Mouse (Mus musculus) hindbrain, embryonic 15.5 days (tissue): ENCODE data around the gene Slc23a2. TPM values are rescaled to one million over a fixed set of nuclear protein-coding genes. Genes with fewer than 3 reads are reported as not detected.
A peak's percentile ranks its signal among the peaks of the same experiment; 100 is the strongest.

Experiments
- ATAC-seq: fragments of 200-750 bp; cut with Nextera tagmentation; 2 replicates; pipeline ENCODE4 v1.8.0; 2017; ENCODE audit warnings: low read depth, moderate number of reproducible peaks, moderate TSS enrichment; ENCODE audit not compliant: low FRiP score
- H3K27ac ChIP-seq: fragments of 300-500 bp; sonication (generic); replicated peaks from 2 replicates; pipeline ENCODE4 v1.5.1; 2015; ENCODE audit warnings: mild to moderate bottlenecking, inconsistent platforms
- H3K27me3 ChIP-seq: fragments of 300-500 bp; sonication (generic); 2 replicates; pipeline ENCODE4 v1.6.1; 2015; ENCODE audit warnings: control low read depth, inconsistent platforms
- H3K36me3 ChIP-seq: fragments of 300-500 bp; sonication (generic); 2 replicates; pipeline ENCODE4 v1.6.1; 2015; ENCODE audit warnings: control low read depth, inconsistent platforms
- H3K4me1 ChIP-seq: fragments of 300-500 bp; sonication (generic); replicated peaks from 2 replicates; pipeline ENCODE4 v1.6.1; 2015; ENCODE audit warnings: control low read depth, inconsistent platforms
- H3K4me2 ChIP-seq: fragments of 300-500 bp; sonication (generic); 2 replicates; pipeline ENCODE4 v1.6.1; 2015; ENCODE audit warnings: moderate library complexity, mild to moderate bottlenecking, inconsistent platforms
- H3K4me3 ChIP-seq: fragments of 300-500 bp; sonication (generic); 2 replicates; pipeline ENCODE4 v1.5.1; 2015; ENCODE audit warnings: mild to moderate bottlenecking, inconsistent platforms
- H3K9ac ChIP-seq: fragments of 300-500 bp; sonication (generic); 2 replicates; pipeline ENCODE4 v1.6.1; 2015; ENCODE audit warnings: inconsistent platforms
- H3K9me3 ChIP-seq: fragments of 300-500 bp; sonication (generic); 2 replicates; pipeline ENCODE4 v1.6.1; 2016; ENCODE audit warnings: control low read depth, inconsistent platforms
- WGBS: fragments of 180-500 bp; shearing (Covaris S2); methylation state at CpG from one replicate; pipeline ENCODE4 v1.1.7; 2015; 5-methylcytosine and 5-hydroxymethylcytosine counted together
- polyA plus RNA-seq: library from polyadenylated mRNA; unstranded; fragments of >200 nt; fragmentation: Nextera tagmentation; extraction: Ambion mirVana; gene quantifications from 2 replicates; pipeline ENCODE4 v1.2.1, GENCODE M21; 2015

Slc23a2 gene
- polyA plus RNA-seq, 1 experiment from 2014 or later: 36.3 TPM

DNA sequence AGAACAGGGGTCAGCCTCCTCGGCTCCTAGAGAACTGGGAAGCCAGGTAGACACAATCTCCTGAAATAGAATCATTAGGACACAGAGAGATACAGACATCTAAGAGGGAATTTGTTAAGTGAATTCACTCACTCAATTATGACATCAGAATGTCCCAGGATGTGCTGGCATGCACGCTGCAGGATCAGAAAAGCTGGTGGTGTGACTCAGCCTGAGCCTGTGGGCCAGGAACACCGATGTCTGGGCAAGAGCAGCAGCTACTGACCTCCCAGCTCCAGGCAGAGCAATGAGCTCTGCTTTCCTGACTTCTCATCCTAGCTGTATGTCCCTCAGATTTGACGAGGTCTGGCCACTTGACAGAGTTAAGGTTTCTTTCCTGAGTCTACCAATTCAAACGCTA, 7.8 kb upstream of the Slc23a2 start:
- Histone ChIP-seq H3K9me3 (no peaks in the 10 kb centered on the region), H3K27ac (no peak overlapping the region), H3K27me3 (no peaks in the 10 kb centered on the region), H3K4me1 (no peaks in the 10 kb centered on the region), H3K4me2 (no peak overlapping the region), H3K36me3 (no peaks in the 10 kb centered on the region), H3K4me3 (no peak overlapping the region), H3K9ac (no peak overlapping the region)
- no peak for ATAC-seq
- 61% methylated on average over 5 of the region's 5 CpGs for WGBS

DNA sequence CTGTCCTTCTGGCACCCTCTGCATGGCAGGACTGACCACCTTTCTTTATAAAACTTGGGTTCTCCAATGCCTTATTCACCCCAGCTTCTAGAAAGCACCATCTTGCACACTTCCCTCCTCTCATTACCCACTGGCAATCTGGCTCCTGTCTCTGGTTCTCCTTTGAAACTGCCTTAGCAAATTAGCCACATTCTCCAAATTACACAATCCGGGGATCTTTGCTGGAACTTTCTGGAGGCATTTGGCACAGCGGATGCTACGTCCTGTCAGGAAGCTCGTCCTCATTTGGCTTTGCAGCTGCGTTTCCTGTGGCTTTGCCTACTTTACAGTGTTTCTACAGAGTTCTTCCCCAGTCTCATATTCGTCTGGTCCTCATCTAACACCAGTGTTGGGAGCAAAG, 6.7 kb upstream of the Slc23a2 start:
- 79% methylated on average over 6 of the region's 6 CpGs for WGBS
- H3K4me1 ChIP-seq: no peaks in the 10 kb centered on the region
- H3K36me3 ChIP-seq: no peaks in the 10 kb centered on the region
- no peak overlapping the region for H3K9ac ChIP-seq
- no peak overlapping the region for H3K4me3 ChIP-seq
- H3K27ac ChIP-seq: no peak overlapping the region
- no peak overlapping the region for H3K4me2 ChIP-seq
- H3K27me3 ChIP-seq: no peaks in the 10 kb centered on the region
- no peak for ATAC-seq
- no peaks in the 10 kb centered on the region for H3K9me3 ChIP-seq

GRCm38 (mm10) chr2:132150926-132151325, 6.0 kb upstream of the Slc23a2 start:
- H3K27ac ChIP-seq: no peak overlapping the region
- WGBS: 69% methylated on average over 1 of the region's 1 CpGs
- no peak for ATAC-seq

DNA sequence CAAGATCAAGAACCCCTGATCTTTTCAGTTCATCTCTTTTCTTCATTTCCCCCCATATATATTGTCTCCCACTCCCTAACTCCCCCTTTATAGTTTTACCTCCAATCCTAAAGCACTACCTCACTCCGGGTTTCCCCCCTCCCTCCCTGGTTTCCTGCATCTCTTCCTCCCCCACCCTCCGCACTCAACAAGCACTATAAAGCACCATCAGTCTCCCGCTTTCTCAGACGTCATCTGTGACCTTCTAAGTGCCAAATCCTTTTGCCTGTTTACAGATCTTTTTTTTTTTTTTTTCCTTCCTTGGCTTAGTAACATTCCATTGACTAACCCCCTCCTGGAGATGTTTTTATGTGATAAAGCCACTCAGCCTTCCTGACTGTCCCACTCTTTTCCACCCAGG, 1.6 kb upstream of the Slc23a2 start:
- H3K4me2 ChIP-seq: no peak overlapping the region; the same call in 1 of the 2 replicates
- no peak overlapping the region for H3K27ac ChIP-seq
- H3K9me3 ChIP-seq: no peaks in the 10 kb centered on the region
- no peak for ATAC-seq
- no peaks in the 10 kb centered on the region for H3K27me3 ChIP-seq
- H3K9ac ChIP-seq: no peak overlapping the region
- H3K4me3 ChIP-seq: no peak overlapping the region
- peaks cover 26% of the 10 kb centered on the region for H3K4me1 ChIP-seq
- WGBS: 54% methylated on average over 4 of the region's 4 CpGs
- no peaks in the 10 kb centered on the region for H3K36me3 ChIP-seq

More at GRCm38 (mm10) chr2:132150926-132151325, 6.0 kb upstream of the Slc23a2 start:
- H3K4me3 ChIP-seq: no peak overlapping the region
- H3K4me1 ChIP-seq: peaks cover under 1% of the 10 kb centered on the region; the same call in 1 of the 2 replicates
- H3K9ac ChIP-seq: no peak overlapping the region
- H3K27me3 ChIP-seq: no peaks in the 10 kb centered on the region
- H3K9me3 ChIP-seq: no peaks in the 10 kb centered on the region
- H3K4me2 ChIP-seq: no peak overlapping the region
- H3K36me3 ChIP-seq: no peaks in the 10 kb centered on the region

DNA sequence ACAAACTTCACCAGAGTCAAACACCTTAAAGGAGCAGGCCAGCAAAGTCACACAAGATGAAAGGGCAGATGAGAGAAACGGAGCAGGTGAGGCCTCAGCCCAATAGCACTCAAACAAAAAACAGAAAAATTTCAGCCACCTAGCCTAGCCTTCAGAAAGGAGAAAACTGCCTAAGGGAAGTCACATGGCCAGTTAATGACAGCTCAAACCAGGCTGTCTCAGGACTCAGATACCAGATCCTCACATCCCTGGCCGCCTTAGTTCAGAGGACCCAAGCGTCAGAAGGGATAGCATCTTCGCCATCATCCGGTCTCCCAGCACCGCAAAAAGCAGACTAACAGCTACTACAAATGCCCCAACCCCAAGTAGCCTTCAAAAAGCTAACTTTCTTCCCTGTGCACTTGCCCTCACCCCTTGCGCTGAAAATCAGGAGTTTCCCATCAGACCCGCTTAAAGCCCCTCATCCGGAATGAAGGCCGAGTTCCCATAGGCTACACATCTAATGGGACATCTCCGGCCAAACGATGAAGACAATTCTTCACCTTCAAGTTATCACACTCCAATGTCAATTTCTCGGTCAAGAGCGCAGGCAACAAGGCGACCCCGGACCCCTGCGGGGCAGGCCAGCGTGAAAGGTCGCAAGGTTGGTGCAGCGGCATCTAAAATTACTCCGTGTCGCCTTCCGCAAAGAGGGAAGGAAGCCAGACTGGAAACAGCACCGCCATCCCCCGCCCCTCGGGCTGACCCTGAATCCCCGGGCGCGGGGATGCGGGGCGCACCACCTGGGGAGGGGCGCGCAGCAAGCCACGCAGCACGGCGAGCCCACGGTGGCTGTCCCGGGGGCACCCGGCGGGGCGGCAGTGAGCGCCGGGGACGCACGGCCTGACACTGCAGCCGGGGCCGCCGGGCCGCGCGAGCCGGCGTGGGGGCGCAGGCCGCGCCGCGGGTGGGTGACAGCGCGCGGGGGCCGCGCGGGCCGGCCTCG, 673 bp downstream of the Slc23a2 start:
- H3K4me1 ChIP-seq: peaks cover 26% of the 10 kb centered on the region
- ATAC-seq: 0 out of 2 replicates have a peak, but pooled peaks have one; percentile 17
- no peaks in the 10 kb centered on the region for H3K36me3 ChIP-seq
- no peaks in the 10 kb centered on the region for H3K27me3 ChIP-seq
- peak overlapping the region; percentile 94 for H3K9ac ChIP-seq
- H3K4me2 ChIP-seq: peak overlapping the region; percentile 90
- H3K9me3 ChIP-seq: no peaks in the 10 kb centered on the region
- H3K27ac ChIP-seq: peak overlapping the region; percentile 88
- peak overlapping the region; percentile 98 for H3K4me3 ChIP-seq
- 1% methylated on average over 51 of the region's 66 CpGs for WGBS

DNA sequence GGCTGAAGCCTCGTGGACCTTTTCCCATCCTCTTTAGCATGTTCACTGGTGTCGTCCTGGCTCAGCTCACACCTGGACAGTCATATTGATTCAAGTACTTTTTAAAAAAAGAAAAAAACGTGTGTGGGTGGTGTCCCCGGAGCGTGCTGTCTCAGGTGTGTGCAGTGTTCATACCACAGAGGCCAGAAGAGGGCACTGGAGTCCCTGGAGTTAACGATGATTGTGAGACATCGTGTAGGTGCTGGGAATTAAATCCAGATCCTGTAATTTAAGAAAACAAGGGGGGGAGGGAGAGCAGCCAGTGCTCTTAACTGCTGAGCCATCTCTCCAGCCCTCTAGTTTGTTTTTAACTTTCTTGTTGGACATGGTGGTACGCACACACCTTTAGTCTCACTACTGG, 2.3 kb downstream of the Slc23a2 start:
- Histone ChIP-seq H3K9ac (no peak overlapping the region), H3K27me3 (no peaks in the 10 kb centered on the region), H3K4me2 (no peak overlapping the region), H3K4me1 (peaks cover 26% of the 10 kb centered on the region), H3K9me3 (no peaks in the 10 kb centered on the region), H3K27ac (no peak overlapping the region), H3K4me3 (no peak overlapping the region), H3K36me3 (no peaks in the 10 kb centered on the region)
- WGBS: 87% methylated on average over 8 of the region's 8 CpGs
- ATAC-seq: no peak

- H3K9me3 ChIP-seq: no peaks in the 10 kb centered on the region
- H3K9ac ChIP-seq: no peak overlapping the region
- no peak for ATAC-seq
- H3K4me1 ChIP-seq: peaks cover 22% of the 10 kb centered on the region
- H3K4me3 ChIP-seq: no peak overlapping the region
- H3K36me3 ChIP-seq: no peaks in the 10 kb centered on the region
- no peaks in the 10 kb centered on the region for H3K27me3 ChIP-seq
- 81% methylated on average over 10 of the region's 10 CpGs for WGBS
- H3K4me2 ChIP-seq: no peak overlapping the region
- H3K27ac ChIP-seq: no peak overlapping the region
These were observed 4.4 kb downstream of the Slc23a2 start for GRCm38 (mm10) chr2:132140536-132140935.

- Histone ChIP-seq H3K27me3 (no peaks in the 10 kb centered on the region), H3K36me3 (no peaks in the 10 kb centered on the region), H3K27ac (no peak overlapping the region), H3K4me3 (no peak overlapping the region), H3K9ac (no peak overlapping the region), H3K4me2 (no peak overlapping the region), H3K4me1 (peaks cover 27% of the 10 kb centered on the region), H3K9me3 (no peaks in the 10 kb centered on the region)
- 92% methylated on average over 2 of the region's 2 CpGs for WGBS
- no peak for ATAC-seq
These were observed 5.8 kb downstream of the Slc23a2 start for GRCm38 (mm10) chr2:132139099-132139498.

GRCm38 (mm10) chr2:132135876-132136637, 8.9 kb downstream of the Slc23a2 start:
- H3K4me2 ChIP-seq: no peak overlapping the region
- peaks cover 17% of the 10 kb centered on the region for H3K4me1 ChIP-seq
- no peaks in the 10 kb centered on the region for H3K27me3 ChIP-seq
- no peaks in the 10 kb centered on the region for H3K9me3 ChIP-seq
- H3K27ac ChIP-seq: no peak overlapping the region
- no peak overlapping the region for H3K4me3 ChIP-seq
- H3K36me3 ChIP-seq: no peaks in the 10 kb centered on the region
- 89% methylated on average over 8 of the region's 8 CpGs for WGBS
- no peak for ATAC-seq
- no peak overlapping the region for H3K9ac ChIP-seq

GRCm38 (mm10) chr2:132134758-132135157, 10.2 kb downstream of the Slc23a2 start:
- no peaks in the 10 kb centered on the region for H3K9me3 ChIP-seq
- 80% methylated on average over 4 of the region's 4 CpGs for WGBS
- no peaks in the 10 kb centered on the region for H3K36me3 ChIP-seq
- no peaks in the 10 kb centered on the region for H3K27me3 ChIP-seq
- H3K4me2 ChIP-seq: no peak overlapping the region
- H3K27ac ChIP-seq: no peak overlapping the region
- H3K4me1 ChIP-seq: peaks cover 18% of the 10 kb centered on the region
- no peak overlapping the region for H3K4me3 ChIP-seq
- H3K9ac ChIP-seq: no peak overlapping the region
- ATAC-seq: no peak

GRCm38 (mm10) chr2:132133436-132133835, 11.5 kb downstream of the Slc23a2 start:
- no peak overlapping the region for H3K4me3 ChIP-seq
- H3K4me2 ChIP-seq: no peak overlapping the region
- H3K9ac ChIP-seq: no peak overlapping the region
- 26% methylated on average over 2 of the region's 2 CpGs for WGBS
- H3K9me3 ChIP-seq: no peaks in the 10 kb centered on the region
- no peak overlapping the region for H3K27ac ChIP-seq
- no peaks in the 10 kb centered on the region for H3K27me3 ChIP-seq
- no peak for ATAC-seq
- H3K36me3 ChIP-seq: no peaks in the 10 kb centered on the region
- peaks cover 18% of the 10 kb centered on the region for H3K4me1 ChIP-seq

DNA sequence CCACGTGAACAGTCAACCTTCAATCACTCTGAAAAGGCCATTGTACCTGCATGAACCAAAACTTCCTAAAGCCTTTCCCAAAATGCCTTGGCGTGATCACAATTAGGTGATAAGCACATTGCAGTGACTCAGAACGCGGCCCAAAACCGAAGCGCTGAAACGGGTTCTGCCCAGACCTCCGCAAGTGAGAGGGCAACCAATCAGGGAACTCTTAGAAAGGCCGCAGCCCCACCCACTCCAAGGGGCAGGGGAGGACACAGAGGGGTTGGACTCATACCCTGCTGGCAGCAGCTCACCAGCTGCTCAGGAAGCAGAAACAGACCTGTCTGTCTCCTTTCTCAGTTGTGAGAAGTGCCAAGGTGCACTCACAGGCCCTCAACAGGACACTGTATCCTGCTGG, 13.6 kb downstream of the Slc23a2 start:
- peak overlapping the region; percentile 24 for H3K4me2 ChIP-seq
- no peak overlapping the region for H3K9ac ChIP-seq
- no peak overlapping the region for H3K27ac ChIP-seq
- H3K36me3 ChIP-seq: no peaks in the 10 kb centered on the region
- H3K4me3 ChIP-seq: no peak overlapping the region
- H3K9me3 ChIP-seq: no peaks in the 10 kb centered on the region
- no peak for ATAC-seq
- H3K4me1 ChIP-seq: peaks cover 25% of the 10 kb centered on the region
- WGBS: 6% methylated on average over 9 of the region's 9 CpGs
- H3K27me3 ChIP-seq: no peaks in the 10 kb centered on the region
